8 mouse cellular contexts compared by ENCODE assay signal in genomic region chr11:50292190-50292855, GRCm38 (mm10). TPM values are rescaled to one million over a fixed set of nuclear protein-coding genes. Genes with fewer than 3 reads are reported as not detected.
DNase-seq lines count a peak whose midpoint lies in the region; ATAC-seq and TF ChIP-seq lines count a peak whose summit lies in the region.

TSS of gene Maml1 (minus strand) at chr11:50292311.

- H3K4me1 ChIP-seq in ES-E14 (ENCODE audit: control insufficient read depth in 2 of 2, insufficient read depth in 2 of 2, low read length in 2 of 2, poor library complexity in 1 of 2) = peaks cover 0 to 3% of the 10 kb centered on the region in 2 experiments; a peak in 1 of 4 replicates
- H3K4me1 ChIP-seq in forebrain, embryonic 15.5 days = peaks cover 29% of the 10 kb centered on the region
- H3K4me1 ChIP-seq in lung, adult 2 months (ENCODE audit: control insufficient read depth, insufficient read depth, low read length) = peaks cover 7% of the 10 kb centered on the region; the same call in 1 of the 2 replicates

- no peaks in the 10 kb centered on the region for H3K9me3 ChIP-seq in ES-E14 (ENCODE audit: control insufficient read depth, insufficient read depth, low read depth, low read length)
- no peaks in the 10 kb centered on the region for H3K9me3 ChIP-seq in forebrain, embryonic 15.5 days

- peak; percentile 94; the same call in 1 of the 2 replicates for TF ChIP-seq POLR2A in lung, adult 2 months (IDR thresholded peaks at IDR 0.05; ENCODE audit: borderline replicate concordance, extremely low read depth, low read depth, low read length)

- WGBS in forebrain, embryonic 15.5 days = under 1% methylated on average over 45 of the region's 45 CpGs
- WGBS in lung, adult 2 months = under 1% methylated on average over 45 of the region's 45 CpGs

- H3K4me2 ChIP-seq in forebrain, embryonic 15.5 days (replicated peaks) = peak within 1 kb of the TSS; percentile 53

- intact Hi-C loops in heart, postnatal 25 days (cut with DNase I) = no loop called here

- H3K4me3 ChIP-seq in ES-E14 (ENCODE audit: insufficient read depth in 1 of 2, low read depth in 1 of 2, low read length in 2 of 2, poor library complexity in 1 of 2, severe bottlenecking in 1 of 2) = peak within 1 kb of the TSS; percentile 86 to 89
- H3K4me3 ChIP-seq in forebrain, embryonic 15.5 days = peak within 1 kb of the TSS; percentile 93
- peak within 1 kb of the TSS; percentile 76 for H3K4me3 ChIP-seq in lung, adult 2 months (replicated peaks; ENCODE audit: extremely low read depth, low read depth, low read length)

- peaks cover 26% of the 10 kb centered on the region for H3K36me3 ChIP-seq in ES-E14 (ENCODE audit: control insufficient read depth, insufficient read depth, low read length, poor library complexity, severe bottlenecking)
- H3K36me3 ChIP-seq in forebrain, embryonic 15.5 days = peaks cover 28% of the 10 kb centered on the region

- in situ Hi-C loops in ES-E14 (cut with MboI; ENCODE audit: low sequenced_read_pairs in 2 of 2, unreplicated experiment in 2 of 2) = no loop called here

- H3K27me3 ChIP-seq in forebrain, embryonic 15.5 days = no peaks in the 10 kb centered on the region

- TF ChIP-seq CTCF in lung, adult 2 months (IDR thresholded peaks at IDR 0.05; ENCODE audit: insufficient read depth, low read length) = no peak

- ATAC-seq in forebrain, embryonic 15.5 days (replicated peaks) = peak; percentile 99
- peak; percentile 98 for ATAC-seq in neutrophil, adult 5-6 weeks (ENCODE audit: extremely low read depth, insufficient number of reproducible peaks, low FRiP score, poor library complexity, severe bottlenecking)

- peak; percentile 99 for DNase-seq in ES-E14 (ENCODE audit: low read depth, low spot score)
- DNase-seq in cerebellum, adult 11-12 months = peak; percentile 98
- peak; percentile 97 for DNase-seq in heart, postnatal 25 days (ENCODE audit: low spot score)
- peak; percentile 97 to 99 for DNase-seq in layer of hippocampus, adult 18-20 months (ENCODE audit: low spot score in 2 of 2)
- DNase-seq in lung, adult 2 months = peak; percentile 98
- DNase-seq in thymus, adult 18-20 months = peak; percentile 95 to 97

- peak within 1 kb of the TSS; percentile 89 for H3K27ac ChIP-seq in ES-E14 (ENCODE audit: insufficient read depth, low read depth, low read length, poor library complexity, severe bottlenecking)
- peak within 1 kb of the TSS; percentile 98 for H3K27ac ChIP-seq in forebrain, embryonic 15.5 days (replicated peaks)

- H3K9ac ChIP-seq in ES-E14 (ENCODE audit: insufficient read depth, low read depth, low read length, poor library complexity, severe bottlenecking) = peak within 1 kb of the TSS; percentile 96
- peak within 1 kb of the TSS; percentile 94 for H3K9ac ChIP-seq in forebrain, embryonic 15.5 days (replicated peaks)

TF ChIP-seq in ES-E14, 5 proteins besides CTCF, POLR2A, EP300 and RAD21:
- TF ChIP-seq HCFC1 (IDR thresholded peaks at IDR 0.05; ENCODE audit: borderline replicate concordance, insufficient read depth, low read length) = no peak
- peak; percentile 66; the same call in 1 of the 2 replicates for TF ChIP-seq CHD2 (IDR thresholded peaks at IDR 0.05; ENCODE audit: low read depth, low read length)
- no peak for TF ChIP-seq ZNF384 (IDR thresholded peaks at IDR 0.05; ENCODE audit: low read depth, low read length)
- no peak for TF ChIP-seq ZC3H11A (IDR thresholded peaks at IDR 0.05; ENCODE audit: borderline replicate concordance, low read depth, low read length)

RNA-seq across cellular contexts. Expression of gene Maml1, which starts in this region (rescaled TPM):
- 7.4 and 7.6 TPM in 2 replicates for total RNA-seq in ES-E14 (2012; rRNA removed)
- 3.8 and 4.6 TPM in 2 replicates for polyA plus RNA-seq in forebrain, embryonic 15.5 days (2015; fragmentation: Nextera tagmentation; extraction: Ambion mirVana)
- 10 to 100 TPM; 11.5 to 12.9 TPM for total RNA-seq in heart, postnatal 25 days (2021)
- 10 to 100 TPM; 11.0 to 11.3 TPM for total RNA-seq in layer of hippocampus, adult 18-20 months (2021)
- polyA plus RNA-seq in lung, adult 2 months (2012; rRNA removed) = 19.5 and 22.5 TPM in 2 replicates
- 21.1 and 22.1 TPM in 2 replicates for total RNA-seq in neutrophil, adult 5-6 weeks (2017)

Comparison
In these comparisons a context has a peak if more than half of its experiments do, and no peak if none do; other contexts are left out.
1. Peak in every context shown above with its lines: DNase-seq, ATAC-seq, H3K4me3 ChIP-seq and H3K27ac ChIP-seq.